8 mouse cellular contexts compared by ENCODE assay signal in the genomic region with DNA sequence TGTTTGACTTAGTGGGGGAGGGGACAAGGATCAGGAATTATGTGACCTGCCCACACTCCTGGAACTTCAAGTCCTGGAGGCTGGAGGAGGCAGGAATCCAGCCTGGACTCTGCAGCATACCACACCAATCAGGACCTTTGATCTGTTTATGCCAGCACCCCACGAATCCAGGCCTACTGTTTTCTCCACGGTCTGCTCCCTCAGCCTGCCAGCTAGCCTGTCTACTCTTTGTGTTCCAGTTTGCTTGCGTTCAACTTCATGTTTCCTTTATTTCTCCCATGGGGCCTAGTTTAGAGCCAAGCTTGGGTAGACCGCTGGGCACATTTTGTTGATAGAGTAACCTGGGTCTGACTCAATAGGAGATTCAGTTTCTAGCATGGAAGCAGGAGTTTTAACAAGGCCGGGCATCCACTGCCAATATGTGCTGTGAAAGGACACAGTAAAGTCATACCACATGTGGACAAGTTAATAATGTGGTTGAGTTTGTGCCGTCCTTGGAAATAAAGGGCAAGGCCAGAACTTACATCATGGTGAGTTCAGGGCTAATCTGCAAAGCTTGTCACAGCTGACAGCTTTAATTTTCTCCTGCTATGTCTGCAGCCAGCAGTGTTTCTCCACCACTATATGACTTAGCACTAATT. TPM values are rescaled to one million over a fixed set of nuclear protein-coding genes. Genes with fewer than 3 reads are reported as not detected.
DNase-seq lines count a peak whose midpoint lies in the region; ATAC-seq lines count a peak whose summit lies in the region.

No protein-coding gene starts in this region.

- no peaks in the 10 kb centered on the region for H3K36me3 ChIP-seq in kidney, embryonic 14.5 days (ENCODE audit: control insufficient read depth, insufficient read depth, low read length)
- H3K36me3 ChIP-seq in embryonic facial prominence, embryonic 13.5 days, result no peaks in the 10 kb centered on the region
- no peaks in the 10 kb centered on the region for H3K36me3 ChIP-seq in limb, embryonic 11.5 days (ENCODE audit: control insufficient read depth, insufficient read depth, low read length)

- H3K27me3 ChIP-seq in kidney, embryonic 14.5 days (ENCODE audit: control insufficient read depth, insufficient read depth, low read length), result no peaks in the 10 kb centered on the region
- H3K27me3 ChIP-seq in embryonic facial prominence, embryonic 13.5 days, result no peaks in the 10 kb centered on the region
- no peaks in the 10 kb centered on the region for H3K27me3 ChIP-seq in limb, embryonic 11.5 days (ENCODE audit: control insufficient read depth, insufficient read depth, low read length)

- H3K9ac ChIP-seq in kidney, embryonic 14.5 days (ENCODE audit: low read depth, low read length), result no peak overlapping the region
- H3K9ac ChIP-seq in embryonic facial prominence, embryonic 13.5 days, result 0 out of 2 replicates have a peak overlapping the region, but pooled peaks have one; percentile 38
- no peak overlapping the region; the same call in 1 of the 2 replicates for H3K9ac ChIP-seq in limb, embryonic 11.5 days (ENCODE audit: low read length)

- H3K4me1 ChIP-seq in kidney, embryonic 14.5 days (ENCODE audit: control insufficient read depth, insufficient read depth, low read length), result no peaks in the 10 kb centered on the region; the same call in 1 of the 2 replicates
- H3K4me1 ChIP-seq in embryonic facial prominence, embryonic 13.5 days, result peaks cover 9% of the 10 kb centered on the region; the same call in 1 of the 2 replicates
- peaks cover 4% of the 10 kb centered on the region; the same call in 1 of the 2 replicates for H3K4me1 ChIP-seq in limb, embryonic 11.5 days (ENCODE audit: control insufficient read depth, insufficient read depth, low read length)

- no peak overlapping the region for H3K27ac ChIP-seq in kidney, embryonic 14.5 days (ENCODE audit: low read depth, low read length)
- peak overlapping the region; percentile 52 for H3K27ac ChIP-seq in embryonic facial prominence, embryonic 13.5 days
- H3K27ac ChIP-seq in limb, embryonic 11.5 days (replicated peaks; ENCODE audit: low read depth, low read length), result peak overlapping the region; percentile 22; the same call in 1 of the 2 replicates

- H3K4me3 ChIP-seq in kidney, embryonic 14.5 days (ENCODE audit: low read length), result no peak overlapping the region
- no peak overlapping the region for H3K4me3 ChIP-seq in embryonic facial prominence, embryonic 13.5 days
- no peak overlapping the region for H3K4me3 ChIP-seq in limb, embryonic 11.5 days (ENCODE audit: low read depth, low read length)

- WGBS in kidney, embryonic 14.5 days, result 52% methylated on average over 6 of the region's 6 CpGs
- 40% methylated on average over 6 of the region's 6 CpGs for WGBS in embryonic facial prominence, embryonic 13.5 days
- 52% methylated on average over 6 of the region's 6 CpGs for WGBS in limb, embryonic 11.5 days

- ATAC-seq in kidney, embryonic 14.5 days (ENCODE audit: low FRiP score, low TSS enrichment), result no peak
- ATAC-seq in embryonic facial prominence, embryonic 13.5 days (ENCODE audit: insufficient number of reproducible peaks, insufficient read depth, low FRiP score, low TSS enrichment, low read depth), result no peak
- no peak for ATAC-seq in limb, embryonic 11.5 days (ENCODE audit: insufficient number of reproducible peaks, low FRiP score, low TSS enrichment, low read depth)

- 0 out of 2 replicates have a peak, but pooled peaks cover under 1% of the 10 kb centered on the region for H3K9me3 ChIP-seq in kidney, embryonic 14.5 days (ENCODE audit: control insufficient read depth, low read length)
- H3K9me3 ChIP-seq in embryonic facial prominence, embryonic 13.5 days, result no peaks in the 10 kb centered on the region; the same call in 1 of the 2 replicates
- H3K9me3 ChIP-seq in limb, embryonic 11.5 days (ENCODE audit: control insufficient read depth, low read length), result no peaks in the 10 kb centered on the region

- DNase-seq in kidney, adult 11 months, result peak; percentile 63
- DNase-seq in limb, embryonic 11.5 days (ENCODE audit: low spot score), result no peak
- DNase-seq in retina, embryonic 14.5 days (ENCODE audit: low spot score), result peak; percentile 25
- no peak for DNase-seq in layer of hippocampus, adult 11-12 months (ENCODE audit: low spot score)
- DNase-seq in heart, adult 8-10 months (ENCODE audit: low spot score), result no peak
- no peak for DNase-seq in ovary, postnatal 36 days (ENCODE audit: low spot score)

- no peak overlapping the region for H3K4me2 ChIP-seq in kidney, embryonic 14.5 days (replicated peaks; ENCODE audit: low read depth, low read length)
- H3K4me2 ChIP-seq in embryonic facial prominence, embryonic 13.5 days, result no peak overlapping the region
- H3K4me2 ChIP-seq in limb, embryonic 11.5 days (ENCODE audit: low read depth, severe bottlenecking), result no peak overlapping the region

RNA-seq across cellular contexts. Expression of gene Vcpkmt, which starts 26.5 kb away (rescaled TPM):
- polyA plus RNA-seq in kidney, embryonic 14.5 days (2014; fragmentation: Nextera tagmentation; extraction: Ambion mirVana), result 22.1 and 31.3 TPM in 2 replicates
- 30.8 and 36.9 TPM in 2 replicates for polyA plus RNA-seq in embryonic facial prominence, embryonic 13.5 days (2015; fragmentation: Nextera tagmentation; extraction: Ambion mirVana)
- 36.6 and 37.5 TPM in 2 replicates for polyA plus RNA-seq in limb, embryonic 11.5 days (2014; fragmentation: Nextera tagmentation; extraction: Ambion mirVana)
- total RNA-seq in heart, adult 8-10 months (2022), result 1 to 10 TPM; 2.7 to 3.7 (median 3.3) TPM

Comparison
In these comparisons a context has a peak if more than half of its experiments do, and no peak if none do; other contexts are left out.
1. DNase-seq: peak in kidney, adult 11 months (single experiment) and retina, embryonic 14.5 days (single experiment); none in limb, embryonic 11.5 days (single experiment), layer of hippocampus, adult 11-12 months (single experiment), heart, adult 8-10 months (single experiment) and ovary, postnatal 36 days (single experiment).